Mouse (Mus musculus) kidney, postnatal 25 days (tissue): ENCODE data around the gene Tox4.
"Not testable (repeated sequence)": the region's sequence is repeated elsewhere in the genome, so short reads cannot be mapped to it uniquely, and the experiment has no call there.

Experiments
- DNase-seq, 2 experiments: peaks; one replicate each; pipeline ENCODE4 v3.0.0; 2021; ENCODE audit warnings: mixed read lengths in 2 of 2

Gene Tox4

DNA sequence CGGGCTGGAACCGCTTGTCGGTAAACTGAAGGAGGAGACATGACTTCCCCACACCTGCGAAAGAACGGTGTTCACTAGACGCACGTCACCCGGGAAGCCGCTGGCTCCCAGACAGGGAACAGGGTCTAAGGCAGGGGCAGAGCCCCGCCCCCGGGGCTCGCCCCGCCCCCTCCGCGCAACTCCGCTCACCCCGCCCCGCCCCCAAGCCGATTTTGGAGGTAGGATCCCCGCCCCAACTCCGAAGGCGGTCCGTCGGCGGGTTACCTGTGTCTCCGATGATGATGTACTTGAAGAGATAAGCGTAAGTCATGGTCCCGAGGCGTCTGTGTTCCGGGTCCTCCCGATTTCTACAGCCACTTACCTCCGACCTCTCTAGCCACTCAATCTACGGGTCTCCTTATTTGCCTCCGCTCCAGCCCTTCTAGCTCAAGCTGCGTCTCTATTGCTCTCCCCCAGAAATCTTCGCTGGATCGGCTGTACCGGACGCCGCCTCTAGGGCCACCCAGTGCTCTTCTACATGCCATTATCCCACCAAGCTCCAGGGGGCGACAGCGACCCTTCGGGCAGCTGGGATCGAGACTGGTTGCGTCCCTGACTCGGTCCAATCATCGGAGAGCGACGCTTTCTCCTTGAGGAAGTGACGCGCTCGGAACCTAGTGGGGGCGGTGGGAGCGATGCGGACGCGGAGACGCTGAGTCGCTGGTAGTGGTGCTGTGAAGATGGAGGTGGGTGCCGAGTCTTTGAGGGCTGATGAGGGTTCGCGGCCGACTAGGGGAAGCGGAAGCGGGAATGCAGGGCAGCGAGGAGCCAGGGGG lies at the start of gene Tox4, which contains the start of gene Rab2b:
Gene Tox4 (plus strand): TSS at position 215 of the 815 bp plus-strand sequence.
Gene Rab2b (minus strand): TSS at position 614 of the 815 bp plus-strand sequence.
- peak; percentile 98 for DNase-seq

DNA sequence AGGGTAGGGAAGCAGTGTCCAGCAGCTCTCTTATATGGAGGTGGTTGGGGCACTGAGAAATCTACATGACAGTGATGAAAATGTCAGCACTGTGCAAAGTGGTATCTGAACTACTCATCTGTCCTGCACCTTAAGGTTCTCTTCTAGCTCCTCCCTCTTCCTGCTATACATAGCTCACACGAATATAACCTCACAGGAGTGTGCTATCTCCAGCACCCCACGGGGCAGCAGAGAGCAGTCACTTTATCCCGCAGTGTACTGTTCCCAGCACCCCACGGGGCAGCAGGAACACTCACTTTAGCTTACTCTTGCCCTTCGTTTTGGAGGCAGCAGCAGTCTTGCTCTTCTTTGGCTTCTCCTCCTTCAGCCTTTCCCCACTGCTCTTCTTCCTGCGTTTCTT lies 46.7 kb upstream of the Tox4 start:
- no peak for DNase-seq

- DNase-seq = peak in 1 of 2 experiments; percentile 34
Observed at GRCm38 (mm10) chr14:52235165-52235564, 43.8 kb upstream of the Tox4 start.

DNA sequence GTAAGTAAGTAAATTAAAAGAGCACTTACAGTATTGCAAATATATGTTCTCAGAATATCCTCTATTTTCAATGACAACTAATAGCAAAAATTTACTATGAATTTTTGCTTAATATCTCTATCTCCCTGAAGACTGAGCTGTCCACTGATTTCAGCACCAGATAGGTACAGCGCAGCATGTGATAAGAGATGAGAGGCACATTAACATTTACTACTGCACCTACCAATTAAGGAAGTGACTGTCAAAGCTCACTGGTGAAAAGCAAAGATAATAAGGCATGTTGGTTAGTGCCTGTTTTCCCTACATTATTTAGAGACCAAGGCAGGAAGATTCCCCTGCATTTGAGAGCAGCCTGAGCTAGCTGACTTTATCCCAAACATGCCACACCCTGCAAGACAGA lies 42.7 kb upstream of the Tox4 start:
- DNase-seq = no peak

DNA sequence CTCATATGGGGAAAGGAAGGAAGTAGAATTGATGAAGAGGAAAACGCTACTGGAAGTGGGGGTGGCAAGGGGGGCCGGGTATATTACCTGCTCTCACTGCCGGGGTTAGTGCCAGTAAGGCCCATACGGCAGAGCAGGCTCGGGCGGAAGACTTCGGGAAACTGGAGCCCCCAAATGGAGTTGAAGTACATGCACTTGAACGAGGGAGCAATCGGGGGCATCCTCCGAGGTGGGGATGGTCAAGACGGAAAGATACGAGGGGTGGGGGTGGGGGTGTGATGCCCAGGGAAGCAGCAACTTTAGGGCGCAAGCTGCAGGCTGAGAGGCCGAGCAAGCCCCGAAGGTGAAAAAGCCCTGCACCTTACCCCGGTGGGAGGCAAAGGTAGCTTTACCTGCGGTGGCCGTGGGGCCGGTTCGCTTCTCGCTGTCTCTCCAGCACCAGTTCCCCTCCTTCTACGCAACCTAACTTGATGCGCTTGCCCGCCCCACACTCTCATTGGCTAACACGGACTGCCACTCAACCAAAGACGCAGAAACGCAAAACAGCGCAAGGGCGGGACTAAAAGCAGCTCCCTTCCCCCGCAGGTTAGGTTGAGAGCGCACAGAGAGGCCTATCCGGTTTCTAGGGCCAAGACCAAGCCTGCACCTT lies 34.8 kb upstream of the Tox4 start:
- peak; percentile 99 to 100 for DNase-seq

DNA sequence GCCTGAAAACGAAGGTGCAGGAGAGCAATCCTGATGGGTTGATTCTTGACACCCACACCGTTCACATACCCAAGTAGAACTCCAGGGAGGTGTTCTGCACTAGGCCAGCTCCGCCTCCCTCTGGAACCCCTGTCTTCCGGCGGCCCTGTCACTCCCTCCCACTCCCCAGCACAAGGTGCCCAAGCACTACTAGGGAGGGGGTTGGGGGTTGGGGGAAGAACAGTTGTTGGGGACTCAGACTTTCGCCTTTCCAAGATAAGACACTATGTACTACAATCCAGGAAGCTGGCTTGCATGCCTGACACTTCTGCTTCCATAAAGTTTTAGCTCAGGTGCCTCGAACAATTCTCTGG lies 34.3 kb upstream of the Tox4 start:
- DNase-seq = no peak

DNA sequence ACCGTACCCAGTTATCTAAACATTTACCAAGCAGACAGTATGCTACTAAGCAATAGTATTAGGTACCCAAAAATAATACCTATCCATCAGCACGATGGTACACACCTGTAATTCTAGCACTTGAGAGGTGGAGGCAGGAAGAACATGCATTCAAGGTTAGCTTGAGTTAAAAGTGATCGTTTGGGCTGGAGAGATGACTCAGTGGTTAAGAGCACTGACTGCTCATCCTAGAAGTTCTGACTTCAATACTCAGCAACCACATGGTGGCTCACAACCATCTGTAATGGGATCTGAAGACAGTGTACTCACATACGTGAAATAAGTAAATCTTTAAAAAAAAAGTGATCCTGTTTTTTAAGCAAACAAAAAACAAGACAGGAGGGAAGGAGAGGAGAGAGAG lies 32.8 kb upstream of the Tox4 start:
- no peak for DNase-seq

DNA sequence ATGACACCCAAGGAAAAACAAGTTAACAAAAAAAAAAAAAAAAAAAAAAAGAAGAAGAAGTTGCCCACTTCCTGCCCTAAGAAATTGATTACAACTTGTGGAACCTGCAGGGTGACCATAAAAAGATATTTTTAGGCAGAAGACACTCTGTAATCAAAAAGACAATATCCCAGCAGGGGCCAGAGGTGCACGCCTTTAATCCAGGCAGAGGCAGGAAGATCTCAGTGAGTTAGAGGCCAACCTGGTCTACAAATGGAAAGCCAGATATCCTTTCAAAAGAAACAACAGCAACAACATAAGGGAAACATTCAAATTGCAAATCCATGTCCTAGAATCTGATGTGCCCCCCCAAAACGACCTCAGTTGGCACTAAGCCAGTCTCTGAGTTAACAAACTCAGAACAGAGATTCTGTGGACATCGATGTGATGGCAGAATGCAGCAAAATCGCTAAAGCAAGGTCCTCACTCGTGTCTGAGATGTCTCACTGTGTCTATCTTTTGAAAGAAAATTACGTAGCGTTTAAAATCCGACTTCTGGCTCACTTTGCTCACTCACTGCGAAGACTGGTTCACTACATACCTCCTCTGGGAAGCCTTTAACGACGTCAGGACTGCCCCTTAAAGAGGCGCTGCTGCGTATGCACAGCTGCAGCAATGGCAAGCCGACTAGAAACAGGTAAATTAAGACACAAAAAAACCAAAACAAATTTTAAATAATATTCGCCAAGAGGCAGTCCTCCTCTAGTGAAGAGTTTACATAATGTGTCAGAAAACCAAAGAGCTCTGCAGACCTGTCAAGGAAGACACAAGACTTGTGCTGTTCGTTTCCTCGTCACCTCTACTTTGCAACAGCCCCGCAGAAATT lies 22.4 kb upstream of the Tox4 start:
- DNase-seq = no peak

- peak; percentile 98 to 100 for DNase-seq
Observed at GRCm38 (mm10) chr14:52257484-52258213, 21.3 kb upstream of the Tox4 start, which contains the start of gene Chd8. TSS of gene Chd8 (minus strand) at chr14:52257780.

DNA sequence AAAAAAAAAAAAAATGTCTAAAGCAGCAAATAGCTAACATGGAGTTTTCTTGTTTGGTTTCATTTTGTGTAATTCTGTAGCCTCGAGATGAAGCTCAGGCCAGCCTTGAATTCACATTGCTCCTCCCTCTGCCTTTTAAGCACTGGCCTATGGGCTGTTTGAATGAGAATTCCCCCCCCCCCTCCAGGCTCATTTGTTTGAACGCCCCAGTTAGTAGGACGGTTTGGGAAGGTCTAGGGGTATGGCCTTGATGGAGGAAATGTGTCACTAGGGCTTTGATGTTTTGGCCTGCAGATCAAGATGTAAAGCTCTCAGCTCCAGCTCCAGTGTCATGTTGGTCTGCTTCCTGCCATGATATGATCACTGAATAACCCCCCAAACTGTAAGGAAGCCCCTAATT lies 6.2 kb upstream of the Tox4 start:
- no peak for DNase-seq

- DNase-seq = no peak
Observed at GRCm38 (mm10) chr14:52277210-52277609, 1.7 kb upstream of the Tox4 start.

DNA sequence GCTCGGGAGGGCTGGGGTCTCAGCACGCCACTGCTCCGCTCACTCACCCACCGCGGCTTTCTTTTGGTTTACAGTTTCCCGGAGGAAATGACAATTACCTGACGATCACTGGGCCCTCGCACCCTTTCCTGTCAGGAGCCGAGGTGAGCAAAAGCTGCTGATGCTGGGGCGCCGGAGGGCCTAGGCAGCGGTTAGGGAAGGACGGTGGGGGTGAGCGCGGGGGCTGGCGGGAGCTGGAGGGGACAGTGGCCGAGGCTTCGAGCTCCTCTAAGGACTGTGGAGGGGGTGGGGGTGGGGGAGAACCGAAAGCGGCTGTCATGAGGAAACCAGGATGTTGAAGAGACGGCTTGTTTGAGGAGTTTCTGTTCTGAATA lies 788 bp downstream of the Tox4 start:
- DNase-seq = no peak

DNA sequence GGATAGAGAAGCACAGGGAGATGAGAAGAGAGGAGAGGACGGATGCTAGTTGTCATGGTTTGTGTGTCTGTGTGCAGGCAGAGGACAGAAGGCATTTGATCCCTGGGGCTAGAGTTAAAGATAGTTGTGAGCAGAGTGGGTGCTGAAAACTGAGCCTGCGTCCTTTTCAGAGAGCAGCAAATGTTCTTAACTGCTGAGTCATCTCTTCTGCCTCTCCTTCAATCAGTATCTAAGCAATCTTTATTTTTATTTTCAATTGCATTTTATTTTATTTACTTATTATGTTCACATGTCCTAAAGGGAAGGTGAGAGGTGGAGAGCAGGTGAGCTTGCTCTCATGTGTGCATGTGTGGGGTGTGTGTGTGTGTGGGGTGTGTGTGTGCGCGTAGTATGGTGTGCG lies 4.7 kb downstream of the Tox4 start:
- no peak for DNase-seq

DNA sequence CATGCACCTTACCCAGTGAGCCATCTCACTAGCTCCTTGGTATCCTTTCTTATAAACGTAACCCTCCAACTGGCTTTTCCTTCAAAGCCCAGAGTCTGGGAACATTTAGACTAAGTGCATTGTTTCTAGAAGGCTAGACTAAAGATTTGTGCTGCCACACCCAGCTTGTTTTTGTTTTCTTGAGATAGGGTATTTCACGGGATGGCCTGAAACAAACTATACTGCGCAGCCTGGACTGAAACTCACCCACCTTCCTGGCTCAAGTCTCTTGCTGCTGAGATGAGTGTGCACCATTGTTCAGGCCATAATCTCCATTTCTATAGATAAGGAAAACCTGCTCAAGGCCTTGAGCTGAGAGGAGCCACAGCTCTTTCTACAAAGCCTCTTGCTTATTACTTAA lies 5.2 kb downstream of the Tox4 start:
- DNase-seq = no peak

GRCm38 (mm10) chr14:52295558-52296264 lies 16.8 kb downstream of the Tox4 start:
- DNase-seq = no peak

GRCm38 (mm10) chr14:52303517-52303916 lies 24.6 kb downstream of the Tox4 start:
- not testable (repeated sequence) for DNase-seq

DNA sequence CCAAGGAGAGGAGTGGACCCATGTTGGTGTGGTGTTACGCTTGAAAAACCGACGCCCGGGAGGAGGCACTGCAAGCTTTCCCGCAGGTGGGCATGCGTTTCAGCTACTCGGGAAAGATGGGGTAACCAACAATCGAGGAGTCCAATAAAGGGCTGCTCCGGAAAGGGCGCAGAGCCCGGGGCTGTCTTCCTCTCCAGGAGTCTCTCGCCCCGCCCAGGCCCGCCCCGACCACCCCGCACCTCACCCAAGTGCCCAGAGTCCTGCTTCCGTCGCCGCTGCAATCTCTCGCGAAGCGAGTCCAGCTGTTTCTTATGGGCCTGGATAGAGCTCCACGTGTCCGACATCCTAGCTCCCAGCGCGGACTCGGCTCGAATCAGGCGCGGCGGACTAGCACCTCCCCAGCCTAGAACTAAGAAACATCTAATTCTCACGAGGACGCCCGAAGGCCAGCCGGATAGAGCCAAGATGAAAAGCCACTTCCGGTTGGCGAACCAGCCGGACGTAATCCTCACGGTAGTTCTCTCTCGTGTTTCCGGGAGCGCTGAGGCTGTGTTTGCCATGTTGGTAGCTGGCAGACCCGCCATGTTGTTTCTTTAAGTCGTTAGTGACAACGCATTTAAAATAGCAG lies 25.8 kb downstream of the Tox4 start, which contains the start of gene Mettl3:
Gene Mettl3 (minus strand): TSS at position 485 of the 628 bp plus-strand sequence.
- DNase-seq = peak; percentile 95 to 96

GRCm38 (mm10) chr14:52306100-52306499 lies 27.2 kb downstream of the Tox4 start:
- no peak for DNase-seq

GRCm38 (mm10) chr14:52310343-52310742 lies 31.4 kb downstream of the Tox4 start:
- peak in 1 of 2 experiments; percentile 35 for DNase-seq

- no peak for DNase-seq
Observed at GRCm38 (mm10) chr14:52310906-52311305, 32.0 kb downstream of the Tox4 start.
